ENCODE assay signal across 18 mouse cellular contexts in genomic region chr2:123311554-123312276, GRCm38 (mm10).
DNase-seq lines count a peak whose midpoint lies in the region; ATAC-seq lines count a peak whose summit lies in the region.
"Had no signal": no experiment of that assay in that cellular context is flagged by ENCODE, and none has a peak within 500 bp of the region (broad histone marks: within the 10 kb centered on the region; RNA-seq: fewer than 3 reads in every experiment).

No protein-coding gene starts in this region.

- no peak overlapping the region for H3K4me3 ChIP-seq in forebrain, embryonic 11.5 days (ENCODE audit: low read depth, low read length)
- H3K4me3 ChIP-seq in forebrain, embryonic 10.5 days = no peak overlapping the region
- no peak overlapping the region for H3K4me3 ChIP-seq in hindbrain, embryonic 16.5 days (ENCODE audit: low read length)
- H3K4me3 ChIP-seq in hindbrain, embryonic 11.5 days (ENCODE audit: low read depth, low read length) = no peak overlapping the region
- H3K4me3 ChIP-seq in neural tube, embryonic 14.5 days (ENCODE audit: low read depth, low read length) = no peak overlapping the region
- H3K4me3 ChIP-seq in heart, embryonic 12.5 days = no peak overlapping the region
- H3K4me3 ChIP-seq: erythroblast, embryonic 14.5 days; gastrocnemius, adult 2 months; heart, embryonic 13.5 days; intestine, embryonic 15.5 days; layer of hippocampus, adult 2 months; left cerebral cortex, adult 2 months; limb, embryonic 12.5 days; liver, embryonic 15.5 days; lung, embryonic 15.5 days; neural tube, embryonic 15.5 days had no signal

- no peak for DNase-seq in forebrain, embryonic 11.5 days (ENCODE audit: low spot score)
- DNase-seq in forebrain, embryonic 10.5 days (ENCODE audit: extremely low spot score, low spot score) = no peak
- no peak for DNase-seq in hindbrain, embryonic 11.5 days (ENCODE audit: low spot score)
- DNase-seq in neural tube, embryonic 10.5 days (ENCODE audit: extremely low spot score, low spot score) = no peak

- H3K4me2 ChIP-seq in forebrain, embryonic 11.5 days (ENCODE audit: low read depth, low read length, severe bottlenecking) = no peak overlapping the region
- no peak overlapping the region for H3K4me2 ChIP-seq in hindbrain, embryonic 16.5 days (ENCODE audit: low read length)
- no peak overlapping the region for H3K4me2 ChIP-seq in hindbrain, embryonic 11.5 days (replicated peaks; ENCODE audit: low read depth, low read length)
- no peak overlapping the region for H3K4me2 ChIP-seq in neural tube, embryonic 14.5 days (ENCODE audit: low read depth, low read length)
- no peak overlapping the region for H3K4me2 ChIP-seq in heart, embryonic 12.5 days
- H3K4me2 ChIP-seq: heart, embryonic 13.5 days; intestine, embryonic 15.5 days; limb, embryonic 12.5 days; liver, embryonic 15.5 days; lung, embryonic 15.5 days; neural tube, embryonic 15.5 days had no signal

- H3K36me3 ChIP-seq in forebrain, embryonic 11.5 days (ENCODE audit: control insufficient read depth, insufficient read depth, low read length) = no peaks in the 10 kb centered on the region
- no peaks in the 10 kb centered on the region for H3K36me3 ChIP-seq in forebrain, embryonic 10.5 days (replicated peaks)
- no peaks in the 10 kb centered on the region for H3K36me3 ChIP-seq in hindbrain, embryonic 16.5 days (ENCODE audit: control insufficient read depth, insufficient read depth, low read length)
- H3K36me3 ChIP-seq in hindbrain, embryonic 11.5 days (ENCODE audit: control insufficient read depth, insufficient read depth, low read length) = no peaks in the 10 kb centered on the region
- H3K36me3 ChIP-seq in neural tube, embryonic 14.5 days (ENCODE audit: control insufficient read depth, insufficient read depth, low read length) = no peaks in the 10 kb centered on the region
- H3K36me3 ChIP-seq in heart, embryonic 12.5 days = no peaks in the 10 kb centered on the region
- H3K36me3 ChIP-seq: G1E; heart, embryonic 13.5 days; intestine, embryonic 15.5 days; limb, embryonic 12.5 days; liver, embryonic 15.5 days; lung, embryonic 15.5 days; neural tube, embryonic 15.5 days had no signal

- ATAC-seq in forebrain, embryonic 11.5 days (replicated peaks; ENCODE audit: low FRiP score) = peak; percentile 7; the same call in 1 of the 2 replicates
- ATAC-seq in hindbrain, embryonic 16.5 days = 0 out of 2 replicates have a peak, but pooled peaks have one; percentile 37
- no peak for ATAC-seq in hindbrain, embryonic 11.5 days (ENCODE audit: low FRiP score)
- ATAC-seq in neural tube, embryonic 14.5 days (ENCODE audit: low read depth) = 0 out of 2 replicates have a peak, but pooled peaks have one; percentile 14
- ATAC-seq in heart, embryonic 12.5 days (ENCODE audit: insufficient number of reproducible peaks, low FRiP score) = no peak

- no peak overlapping the region for H3K9ac ChIP-seq in forebrain, embryonic 11.5 days (ENCODE audit: low read length)
- no peak overlapping the region for H3K9ac ChIP-seq in hindbrain, embryonic 16.5 days (ENCODE audit: low read depth, low read length)
- no peak overlapping the region for H3K9ac ChIP-seq in hindbrain, embryonic 11.5 days (ENCODE audit: low read depth, low read length)
- H3K9ac ChIP-seq in neural tube, embryonic 14.5 days (replicated peaks; ENCODE audit: low read depth, low read length) = no peak overlapping the region
- H3K9ac ChIP-seq in heart, embryonic 12.5 days = no peak overlapping the region
- H3K9ac ChIP-seq: heart, embryonic 13.5 days; intestine, embryonic 15.5 days; limb, embryonic 12.5 days; liver, embryonic 15.5 days; lung, embryonic 15.5 days; neural tube, embryonic 15.5 days had no signal

- no peak overlapping the region for H3K27ac ChIP-seq in forebrain, embryonic 11.5 days (ENCODE audit: low read depth, low read length)
- no peak overlapping the region for H3K27ac ChIP-seq in forebrain, embryonic 10.5 days
- H3K27ac ChIP-seq in hindbrain, embryonic 16.5 days (ENCODE audit: low read depth, low read length) = no peak overlapping the region
- no peak overlapping the region for H3K27ac ChIP-seq in hindbrain, embryonic 11.5 days (ENCODE audit: low read depth, low read length)
- H3K27ac ChIP-seq in neural tube, embryonic 14.5 days (ENCODE audit: low read depth, low read length) = no peak overlapping the region
- no peak overlapping the region for H3K27ac ChIP-seq in heart, embryonic 12.5 days (ENCODE audit: poor library complexity, severe bottlenecking)
- H3K27ac ChIP-seq: gastrocnemius, adult 2 months; heart, embryonic 13.5 days; intestine, embryonic 15.5 days; layer of hippocampus, adult 2 months; left cerebral cortex, adult 2 months; limb, embryonic 12.5 days; liver, embryonic 15.5 days; lung, embryonic 15.5 days; neural tube, embryonic 15.5 days had no signal

- H3K27me3 ChIP-seq in forebrain, embryonic 11.5 days (ENCODE audit: control insufficient read depth, insufficient read depth, low read length) = no peaks in the 10 kb centered on the region
- H3K27me3 ChIP-seq in forebrain, embryonic 10.5 days (ENCODE audit: poor library complexity, severe bottlenecking) = no peaks in the 10 kb centered on the region
- no peaks in the 10 kb centered on the region for H3K27me3 ChIP-seq in hindbrain, embryonic 16.5 days (replicated peaks; ENCODE audit: control insufficient read depth, insufficient read depth, low read length)
- no peaks in the 10 kb centered on the region for H3K27me3 ChIP-seq in hindbrain, embryonic 11.5 days (ENCODE audit: control insufficient read depth, insufficient read depth, low read length)
- no peaks in the 10 kb centered on the region for H3K27me3 ChIP-seq in neural tube, embryonic 14.5 days (ENCODE audit: control insufficient read depth, insufficient read depth, low read length)
- H3K27me3 ChIP-seq in heart, embryonic 12.5 days (replicated peaks) = no peaks in the 10 kb centered on the region
- H3K27me3 ChIP-seq: intestine, embryonic 15.5 days; limb, embryonic 12.5 days; liver, embryonic 15.5 days; lung, embryonic 15.5 days; neural tube, embryonic 15.5 days had no signal

- H3K9me3 ChIP-seq in forebrain, embryonic 11.5 days (ENCODE audit: control insufficient read depth, low read length) = no peaks in the 10 kb centered on the region
- H3K9me3 ChIP-seq in forebrain, embryonic 10.5 days = no peaks in the 10 kb centered on the region
- no peaks in the 10 kb centered on the region for H3K9me3 ChIP-seq in hindbrain, embryonic 16.5 days (ENCODE audit: control insufficient read depth, low read length)
- H3K9me3 ChIP-seq in hindbrain, embryonic 11.5 days (ENCODE audit: control insufficient read depth, low read length) = no peaks in the 10 kb centered on the region
- H3K9me3 ChIP-seq in neural tube, embryonic 14.5 days (ENCODE audit: control insufficient read depth, low read length) = no peaks in the 10 kb centered on the region
- H3K9me3 ChIP-seq in heart, embryonic 12.5 days (replicated peaks) = no peaks in the 10 kb centered on the region
- H3K9me3 ChIP-seq: heart, embryonic 13.5 days; intestine, embryonic 15.5 days; limb, embryonic 12.5 days; liver, embryonic 15.5 days; lung, embryonic 15.5 days; neural tube, embryonic 15.5 days had no signal

- 75% methylated on average over 6 of the region's 6 CpGs for WGBS in forebrain, embryonic 11.5 days
- WGBS in forebrain, embryonic 10.5 days = 75% methylated on average over 6 of the region's 6 CpGs
- 73% methylated on average over 6 of the region's 6 CpGs for WGBS in hindbrain, embryonic 16.5 days
- WGBS in hindbrain, embryonic 11.5 days = 73% methylated on average over 6 of the region's 6 CpGs
- WGBS in neural tube, embryonic 14.5 days = 62% methylated on average over 6 of the region's 6 CpGs
- 64% methylated on average over 6 of the region's 6 CpGs for WGBS in heart, embryonic 12.5 days

- H3K4me1 ChIP-seq in forebrain, embryonic 11.5 days (replicated peaks; ENCODE audit: control insufficient read depth, insufficient read depth, low read length) = no peaks in the 10 kb centered on the region
- no peaks in the 10 kb centered on the region for H3K4me1 ChIP-seq in forebrain, embryonic 10.5 days
- H3K4me1 ChIP-seq in hindbrain, embryonic 16.5 days (ENCODE audit: control insufficient read depth, insufficient read depth, low read depth, low read length) = no peaks in the 10 kb centered on the region
- H3K4me1 ChIP-seq in hindbrain, embryonic 11.5 days (replicated peaks; ENCODE audit: control insufficient read depth, insufficient read depth, low read length) = no peaks in the 10 kb centered on the region
- no peaks in the 10 kb centered on the region for H3K4me1 ChIP-seq in neural tube, embryonic 14.5 days (ENCODE audit: control insufficient read depth, insufficient read depth, low read length)
- no peaks in the 10 kb centered on the region for H3K4me1 ChIP-seq in heart, embryonic 12.5 days (replicated peaks)
- H3K4me1 ChIP-seq: intestine, embryonic 15.5 days; limb, embryonic 12.5 days; liver, embryonic 15.5 days; lung, embryonic 15.5 days had no signal

Comparison
In these comparisons a context has a peak if more than half of its experiments do, and no peak if none do; other contexts are left out.
1. ATAC-seq: peak in forebrain, embryonic 11.5 days (single experiment), hindbrain, embryonic 16.5 days (single experiment) and neural tube, embryonic 14.5 days (single experiment); none in hindbrain, embryonic 11.5 days (single experiment) and heart, embryonic 12.5 days (single experiment).